Mouse (Mus musculus) CD4-positive, CD25-positive, alpha-beta regulatory T cell, adult 4 months (primary cell): ENCODE measurements at regions not wholly inside any gene's neighbourhood (a gene's known extent, or its start where the extent isn't known, plus 50 kb on each side); places are given as distances from the start of the nearest gene placed in this dataset.

Experiments used
- ATAC-seq: one replicate; pipeline ENCODE4 v1.8.0; 2017

GRCm38 (mm10) chr11:33061570-33061969 lies 85.6 kb downstream of the Fgf18 start:
- no peak for ATAC-seq

GRCm38 (mm10) chr11:33060352-33060751 lies 86.8 kb downstream of the Fgf18 start:
- no peak for ATAC-seq

GRCm38 (mm10) chr11:33050216-33050615 lies 97.0 kb downstream of the Fgf18 start:
- no peak for ATAC-seq

- no peak for ATAC-seq
These were observed 107.1 kb downstream of the Fgf18 start for GRCm38 (mm10) chr11:33039854-33040792.

GRCm38 (mm10) chr11:33036367-33036766 lies 110.8 kb downstream of the Fgf18 start:
- no peak for ATAC-seq

- no peak for ATAC-seq
These were observed 118.3 kb downstream of the Fgf18 start for GRCm38 (mm10) chr11:33028920-33029319.

GRCm38 (mm10) chr11:33027121-33027520 lies 120.1 kb downstream of the Fgf18 start:
- no peak for ATAC-seq

- ATAC-seq, result no peak
These were observed 133.7 kb downstream of the Fgf18 start for GRCm38 (mm10) chr11:33013229-33014185.

GRCm38 (mm10) chr11:33012384-33013160 lies 134.6 kb downstream of the Fgf18 start:
- no peak for ATAC-seq

GRCm38 (mm10) chr11:33008611-33009010 lies 138.6 kb downstream of the Fgf18 start:
- no peak for ATAC-seq

- ATAC-seq, result no peak
These were observed 139.2 kb downstream of the Fgf18 start for GRCm38 (mm10) chr11:33007826-33008530.

- ATAC-seq, result no peak
These were observed 139.8 kb downstream of the Fgf18 start for GRCm38 (mm10) chr11:33007366-33007765.

GRCm38 (mm10) chr11:33005183-33005582 lies 142.0 kb downstream of the Fgf18 start:
- no peak for ATAC-seq

GRCm38 (mm10) chr11:33004603-33005002 lies 142.6 kb downstream of the Fgf18 start:
- ATAC-seq, result no peak

- ATAC-seq, result no peak
These were observed 147.4 kb downstream of the Fgf18 start for GRCm38 (mm10) chr11:32999684-33000255.

- no peak for ATAC-seq
These were observed 148.3 kb downstream of the Fgf18 start for GRCm38 (mm10) chr11:32998687-32999605.

GRCm38 (mm10) chr11:32994391-32994790 lies 152.8 kb downstream of the Fgf18 start:
- no peak for ATAC-seq

GRCm38 (mm10) chr11:32993439-32993838 lies 153.8 kb downstream of the Fgf18 start:
- ATAC-seq, result no peak

GRCm38 (mm10) chr11:32991036-32991616 lies 156.1 kb downstream of the Fgf18 start:
- ATAC-seq, result no peak

GRCm38 (mm10) chr11:32990201-32990600 lies 157.0 kb downstream of the Fgf18 start:
- ATAC-seq, result no peak
